Mouse (Mus musculus): ENCODE measurements around the gene Ercc6l2.

DNA sequence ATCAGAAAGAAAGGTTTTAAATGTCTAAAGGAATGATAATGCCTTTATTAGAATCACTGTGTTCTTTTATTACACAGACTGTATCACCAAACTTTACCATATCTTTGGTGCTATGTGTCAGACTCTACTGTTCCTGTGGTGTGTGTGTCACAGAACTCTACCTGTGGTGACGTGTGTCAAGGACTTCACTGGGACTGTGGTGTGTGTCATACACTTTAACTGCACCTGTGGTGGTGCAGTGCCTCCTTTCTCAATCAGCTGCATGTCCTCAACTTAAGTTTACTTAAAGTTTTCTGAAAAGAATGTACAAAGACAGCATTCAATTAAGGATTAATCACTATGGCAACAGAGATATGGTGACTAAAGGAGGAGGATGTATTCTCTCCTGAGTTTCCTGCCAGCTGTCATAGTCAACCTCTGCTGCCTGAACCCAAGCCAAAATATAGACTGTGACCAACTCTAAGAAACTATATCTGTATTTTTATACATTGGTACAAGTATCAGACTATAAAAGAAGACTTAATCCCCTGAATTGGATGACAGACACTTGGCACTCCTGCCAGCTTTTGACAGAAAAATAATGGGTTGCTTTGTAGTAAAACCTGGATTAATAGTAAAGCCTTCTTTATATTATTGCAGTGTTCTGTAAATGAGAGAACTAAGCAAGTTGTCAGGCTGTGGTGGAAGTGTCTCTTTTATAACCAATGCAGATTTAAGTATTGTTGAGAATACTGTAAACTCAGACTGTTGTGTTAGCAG, 64.2 kb downstream of the Ercc6l2 start:
- TF ChIP-seq CTCF (IDR thresholded peaks at IDR 0.05; ENCODE audit: extremely low read depth, insufficient read depth, insufficient read length, insufficient replicate concordance): no peak
- TF ChIP-seq POLR2A (IDR thresholded peaks at IDR 0.05; ENCODE audit: low read depth, low read length): no peak

All from spleen, adult 2 months (tissue).